Mouse (Mus musculus): Measurements from ENCODE around the gene Msi2.

The Msi2 gene

GRCm38 (mm10) chr11:88381145-88381909 lies 337.0 kb downstream of the Msi2 start:
- CTCF ChIA-PET, result no interaction called here

GRCm38 (mm10) chr11:88379635-88380034 lies 338.7 kb downstream of the Msi2 start:
- CTCF ChIA-PET, result no interaction called here

- CTCF ChIA-PET, result no interaction called here
These were observed 339.5 kb downstream of the Msi2 start for GRCm38 (mm10) chr11:88378686-88379339.

- CTCF ChIA-PET, result interaction anchor here (0.6 kb wide), 1 partner anchor 36 kb away, joined by 4 read pairs; no protein-coding TSS in a partner anchor
These were observed 345.7 kb downstream of the Msi2 start for GRCm38 (mm10) chr11:88372589-88372988.

- CTCF ChIA-PET, result no interaction called here
These were observed 348.4 kb downstream of the Msi2 start for GRCm38 (mm10) chr11:88369898-88370297.

- CTCF ChIA-PET, result no interaction called here
These were observed 350.8 kb downstream of the Msi2 start for GRCm38 (mm10) chr11:88367501-88367900.

GRCm38 (mm10) chr11:88365914-88366540 lies 352.3 kb downstream of the Msi2 start:
- CTCF ChIA-PET, result no interaction called here

- CTCF ChIA-PET, result no interaction called here
These were observed 354.1 kb downstream of the Msi2 start for GRCm38 (mm10) chr11:88364231-88364630.

GRCm38 (mm10) chr11:88363481-88363880 lies 354.8 kb downstream of the Msi2 start:
- CTCF ChIA-PET, result interaction anchor here (0.7 kb wide), 1 partner anchor 52 kb away, joined by 6 read pairs; no protein-coding TSS in a partner anchor

GRCm38 (mm10) chr11:88359736-88360135 lies 358.6 kb downstream of the Msi2 start:
- CTCF ChIA-PET, result no interaction called here

GRCm38 (mm10) chr11:88357325-88357724 lies 361.0 kb downstream of the Msi2 start:
- CTCF ChIA-PET, result no interaction called here

GRCm38 (mm10) chr11:88356598-88357290 lies 361.6 kb downstream of the Msi2 start:
- CTCF ChIA-PET, result no interaction called here

GRCm38 (mm10) chr11:88356016-88356415 lies 362.3 kb downstream of the Msi2 start:
- CTCF ChIA-PET, result interaction anchor here (0.6 to 0.7 kb wide), 2 partner anchors 11 to 66 kb away, joined by 3 read pairs; no protein-coding TSS in a partner anchor

- CTCF ChIA-PET, result no interaction called here
These were observed 363.5 kb downstream of the Msi2 start for GRCm38 (mm10) chr11:88354771-88355170.

GRCm38 (mm10) chr11:88351722-88352473 lies 366.4 kb downstream of the Msi2 start:
- CTCF ChIA-PET, result no interaction called here

GRCm38 (mm10) chr11:88348690-88349089 lies 369.6 kb downstream of the Msi2 start:
- CTCF ChIA-PET, result interaction anchor here (0.6 kb wide), 1 partner anchor 457 kb away, joined by 3 read pairs; no protein-coding TSS in a partner anchor

GRCm38 (mm10) chr11:88348056-88348455 lies 370.3 kb downstream of the Msi2 start:
- CTCF ChIA-PET, result no interaction called here

- CTCF ChIA-PET, result interaction anchor here (1.0 kb wide), 1 partner anchor 10 kb away, joined by 3 read pairs; no protein-coding TSS in a partner anchor
These were observed 372.2 kb downstream of the Msi2 start for GRCm38 (mm10) chr11:88346066-88346465.

- CTCF ChIA-PET, result no interaction called here
These were observed 380.4 kb downstream of the Msi2 start for GRCm38 (mm10) chr11:88337926-88338325.

- CTCF ChIA-PET, result no interaction called here
These were observed 383.4 kb downstream of the Msi2 start for GRCm38 (mm10) chr11:88334893-88335292.

GRCm38 (mm10) chr11:88332309-88332934 lies 385.9 kb downstream of the Msi2 start:
- CTCF ChIA-PET, result no interaction called here
